Mouse (Mus musculus) neural tube, embryonic 14.5 days (tissue): ENCODE measurements around the gene Vps37d. TPM values are rescaled to one million over a fixed set of nuclear protein-coding genes. Genes with fewer than 3 reads are reported as not detected.
"Not testable (repeated sequence)": the region's sequence is repeated elsewhere in the genome, so short reads cannot be mapped to it uniquely, and the experiment has no call there.

Experiments
- ATAC-seq: fragments of 200-750 bp; cut with Nextera tagmentation; 2 replicates; pipeline ENCODE4 v1.8.0; 2017; ENCODE audit warnings: low read depth, mild to moderate bottlenecking, moderate TSS enrichment, moderate library complexity
- H3K27ac ChIP-seq: fragments of 300-500 bp; sonication (generic); 2 replicates; pipeline ENCODE4 v1.5.1; 2014; ENCODE audit warnings: low read depth, mild to moderate bottlenecking, control low read depth, low read length, moderate library complexity, mixed read lengths
- H3K27me3 ChIP-seq: fragments of 300-500 bp; sonication (generic); 2 replicates; pipeline ENCODE4 v1.6.1; 2014; ENCODE audit warnings: low read length; ENCODE audit not compliant: control insufficient read depth, insufficient read depth
- H3K36me3 ChIP-seq: fragments of 300-500 bp; sonication (generic); 2 replicates; pipeline ENCODE4 v1.6.1; 2014; ENCODE audit warnings: low read length, mixed read lengths; ENCODE audit not compliant: control insufficient read depth, insufficient read depth
- H3K4me1 ChIP-seq: fragments of 300-500 bp; sonication (generic); 2 replicates; pipeline ENCODE4 v1.6.1; 2014; ENCODE audit warnings: low read length; ENCODE audit not compliant: control insufficient read depth, insufficient read depth
- H3K4me2 ChIP-seq: fragments of 300-500 bp; sonication (generic); 2 replicates; pipeline ENCODE4 v1.6.1; 2014; ENCODE audit warnings: mild to moderate bottlenecking, low read depth, low read length, control low read depth
- H3K4me3 ChIP-seq: fragments of 300-500 bp; sonication (generic); 2 replicates; pipeline ENCODE4 v1.5.1; 2014; ENCODE audit warnings: low read depth, low read length, control low read depth, mixed read lengths
- H3K9ac ChIP-seq: fragments of 300-500 bp; sonication (generic); replicated peaks from 2 replicates; pipeline ENCODE4 v1.6.1; 2014; ENCODE audit warnings: low read depth, mild to moderate bottlenecking, control low read depth, low read length, mixed read lengths
- H3K9me3 ChIP-seq: fragments of 300-500 bp; sonication (generic); 2 replicates; pipeline ENCODE4 v1.6.1; 2016; ENCODE audit warnings: low read length; ENCODE audit not compliant: control insufficient read depth
- WGBS: fragments of 180-500 bp; shearing (Covaris S2); extraction: QIAGEN DNeasy Blood & Tissue Kit; methylation state at CpG from one replicate; pipeline ENCODE4 v1.1.7; 2014; 5-methylcytosine and 5-hydroxymethylcytosine counted together
- polyA plus RNA-seq: library from polyadenylated mRNA; unstranded; fragments of >200 nt; fragmentation: Nextera tagmentation; extraction: Ambion mirVana; gene quantifications from 2 replicates; pipeline ENCODE4 v1.2.1, GENCODE M21; 2014

The Vps37d gene
- polyA plus RNA-seq, 1 experiment from 2014 or later, result 28.8 TPM

DNA sequence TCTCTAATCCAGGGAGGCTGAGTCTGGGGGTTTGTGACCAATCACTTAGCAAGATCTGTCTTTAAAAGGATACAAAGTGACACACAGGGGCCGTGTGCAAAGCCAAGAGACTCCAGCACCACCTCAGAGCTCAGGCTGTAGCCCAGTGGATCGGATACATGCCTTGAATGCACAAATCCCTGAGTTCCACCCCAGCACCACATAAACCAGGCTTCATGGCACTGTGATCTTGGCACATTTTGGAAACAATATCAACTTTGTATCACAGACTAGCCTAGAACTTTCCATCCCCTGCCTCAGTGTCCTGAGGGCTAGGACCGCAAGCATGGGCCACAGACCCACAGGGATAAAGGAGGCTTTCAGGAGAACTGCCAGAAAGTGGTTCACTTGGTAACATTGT, 12.1 kb downstream of the Vps37d start:
- no peak for ATAC-seq
- 0 out of 2 replicates have a peak, but pooled peaks cover 5% of the 10 kb centered on the region for H3K36me3 ChIP-seq
- 97% methylated on average over 3 of the region's 3 CpGs for WGBS

GRCm38 (mm10) chr5:135064909-135065446, 13.1 kb downstream of the Vps37d start, which contains the start of gene Bud23:
Bud23 (minus strand) TSS chr5:135064959.
- peak within 1 kb of the TSS; percentile 85 for H3K4me3 ChIP-seq
- peak within 1 kb of the TSS; percentile 62 for H3K27ac ChIP-seq
- peak within 1 kb of the TSS; percentile 82 for H3K9ac ChIP-seq
- ATAC-seq, H3K27me3 ChIP-seq, H3K9me3 ChIP-seq: not testable (repeated sequence)
- H3K4me2 ChIP-seq, result peak within 1 kb of the TSS; percentile 84
- WGBS, result 81% methylated on average over 9 of the region's 9 CpGs
- peaks cover 20% of the 10 kb centered on the region for H3K4me1 ChIP-seq
- peaks cover 12% of the 10 kb centered on the region; the same call in 1 of the 2 replicates for H3K36me3 ChIP-seq

More for the DNA sequence above, 12.1 kb downstream of the Vps37d start:
- no peak overlapping the region for H3K4me2 ChIP-seq
- no peak overlapping the region for H3K4me3 ChIP-seq
- no peak overlapping the region for H3K27ac ChIP-seq
- H3K27me3 ChIP-seq, result no peaks in the 10 kb centered on the region
- no peak overlapping the region for H3K9ac ChIP-seq
- H3K9me3 ChIP-seq, result no peaks in the 10 kb centered on the region
- H3K4me1 ChIP-seq, result peaks cover 20% of the 10 kb centered on the region

GRCm38 (mm10) chr5:135064382-135064766, 13.7 kb downstream of the Vps37d start:
- peaks cover 20% of the 10 kb centered on the region for H3K4me1 ChIP-seq
- no peaks in the 10 kb centered on the region for H3K9me3 ChIP-seq
- H3K36me3 ChIP-seq, result peaks cover 12% of the 10 kb centered on the region; the same call in 1 of the 2 replicates
- ATAC-seq, result peak; percentile 35
- H3K27ac ChIP-seq, result peak overlapping the region; percentile 62
- peak overlapping the region; percentile 85 for H3K4me3 ChIP-seq
- H3K4me2 ChIP-seq, result peak overlapping the region; percentile 84
- H3K9ac ChIP-seq, result peak overlapping the region; percentile 82
- under 1% methylated on average over 35 of the region's 40 CpGs for WGBS
- H3K27me3 ChIP-seq, result no peaks in the 10 kb centered on the region

DNA sequence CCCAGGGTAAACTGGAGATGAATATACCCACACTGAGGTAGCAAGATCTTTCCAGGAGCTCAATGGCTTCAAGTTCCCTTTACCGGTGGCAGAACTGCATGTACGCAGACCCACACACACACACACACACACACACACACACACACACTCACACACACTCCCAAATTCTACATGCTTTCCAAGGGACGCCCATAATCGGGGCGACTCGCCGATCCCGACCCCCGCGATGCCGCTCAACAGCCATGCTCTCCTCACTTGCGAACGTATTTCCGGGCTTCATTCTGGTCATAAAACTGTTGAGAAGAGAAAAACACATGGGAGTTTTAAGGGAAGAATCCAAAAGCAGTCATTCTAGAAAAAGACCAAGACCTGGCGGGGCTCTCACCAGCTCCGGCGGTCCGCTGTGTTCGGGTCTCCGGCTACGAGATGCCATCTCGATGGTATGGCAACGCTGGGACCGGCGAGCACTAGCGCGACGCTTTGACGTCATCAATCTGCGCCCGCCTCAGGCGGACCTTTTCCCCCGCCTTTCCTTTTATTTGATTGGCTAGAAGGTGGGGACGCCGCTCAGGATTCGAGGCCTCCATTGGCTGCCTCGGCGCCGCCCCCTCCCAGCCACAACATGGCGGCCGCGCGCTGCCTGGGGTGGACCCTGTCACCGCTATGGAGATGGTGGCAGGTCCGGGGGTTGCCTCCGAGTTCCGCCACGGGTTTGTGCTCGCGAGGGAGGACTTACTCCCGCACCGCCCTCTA, 14.3 kb downstream of the Vps37d start, which contains the start of gene Dnajc30:
Gene Dnajc30 (plus strand): TSS at position 574 of the 753 bp plus-strand sequence.
- peak within 1 kb of the TSS; percentile 85 for H3K4me3 ChIP-seq
- peak within 1 kb of the TSS; percentile 84 for H3K4me2 ChIP-seq
- H3K9me3 ChIP-seq, result no peaks in the 10 kb centered on the region
- WGBS, result under 1% methylated on average over 52 of the region's 52 CpGs
- H3K36me3 ChIP-seq, result peaks cover 16% of the 10 kb centered on the region
- peaks cover 20% of the 10 kb centered on the region for H3K4me1 ChIP-seq
- no peaks in the 10 kb centered on the region for H3K27me3 ChIP-seq
- peak; percentile 97 for ATAC-seq
- peak within 1 kb of the TSS; percentile 82 for H3K9ac ChIP-seq
- peak within 1 kb of the TSS; percentile 62 for H3K27ac ChIP-seq

DNA sequence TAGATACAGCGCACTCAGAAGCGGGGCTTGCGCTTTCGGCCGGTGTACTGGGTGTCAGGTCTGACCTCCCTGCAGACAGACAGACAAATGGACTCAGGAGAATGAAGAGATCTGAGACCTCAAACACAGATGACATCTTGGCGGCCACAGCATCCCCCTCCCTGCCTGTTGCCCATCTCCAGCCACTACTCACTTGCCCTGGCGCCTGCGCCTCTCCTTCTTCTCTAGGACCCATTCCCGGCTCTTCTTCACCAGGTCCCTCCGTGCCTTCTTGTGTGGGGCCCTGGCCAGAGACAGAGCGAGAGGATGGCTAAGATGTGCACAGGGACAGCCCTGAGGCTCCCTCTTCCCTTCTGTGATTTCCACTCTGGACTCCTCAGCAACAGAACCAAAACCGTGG, 24.7 kb downstream of the Vps37d start:
- no peak overlapping the region for H3K4me3 ChIP-seq
- H3K27ac ChIP-seq, result no peak overlapping the region
- no peaks in the 10 kb centered on the region for H3K4me1 ChIP-seq
- H3K36me3 ChIP-seq, result peaks cover 27% of the 10 kb centered on the region
- H3K9ac ChIP-seq, result no peak overlapping the region
- ATAC-seq, result no peak
- 92% methylated on average over 12 of the region's 12 CpGs for WGBS
- no peaks in the 10 kb centered on the region for H3K9me3 ChIP-seq
- H3K4me2 ChIP-seq, result no peak overlapping the region
- H3K27me3 ChIP-seq, result no peaks in the 10 kb centered on the region

- H3K4me1 ChIP-seq, H3K4me2 ChIP-seq, H3K27me3 ChIP-seq, H3K9ac ChIP-seq, H3K4me3 ChIP-seq, ATAC-seq, H3K27ac ChIP-seq, H3K9me3 ChIP-seq: not testable (repeated sequence)
- 93% methylated on average over 6 of the region's 6 CpGs for WGBS
- H3K36me3 ChIP-seq, result peaks cover 20% of the 10 kb centered on the region; the same call in 1 of the 2 replicates
These were observed 28.8 kb downstream of the Vps37d start for GRCm38 (mm10) chr5:135049268-135049667.

GRCm38 (mm10) chr5:135048539-135048938, 29.5 kb downstream of the Vps37d start:
- ATAC-seq, result no peak
- Histone ChIP-seq H3K27me3 (no peaks in the 10 kb centered on the region), H3K4me1 (no peaks in the 10 kb centered on the region), H3K27ac (no peak overlapping the region), H3K9me3 (no peaks in the 10 kb centered on the region), H3K36me3 (peaks cover 19% of the 10 kb centered on the region; the same call in 1 of the 2 replicates), H3K4me2 (no peak overlapping the region), H3K4me3 (no peak overlapping the region), H3K9ac (no peak overlapping the region)
- 96% methylated on average over 5 of the region's 5 CpGs for whole genome bisulfite sequencing

GRCm38 (mm10) chr5:135044575-135044974, 33.5 kb downstream of the Vps37d start:
- ATAC-seq, result no peak
- Histone ChIP-seq H3K4me3 (no peak overlapping the region), H3K27me3 (no peaks in the 10 kb centered on the region), H3K9me3 (no peaks in the 10 kb centered on the region), H3K4me1 (no peaks in the 10 kb centered on the region), H3K27ac (no peak overlapping the region), H3K4me2 (no peak overlapping the region), H3K36me3 (no peaks in the 10 kb centered on the region; the same call in 1 of the 2 replicates), H3K9ac (no peak overlapping the region)
- WGBS, result 88% methylated on average over 3 of the region's 3 CpGs
